Mouse (Mus musculus) neural tube, embryonic 13.5 days (tissue): Measurements from ENCODE around the gene Wrnip1. TPM values are rescaled to one million over a fixed set of nuclear protein-coding genes. Genes with fewer than 3 reads are reported as not detected.
A peak's percentile ranks its signal among the peaks of the same experiment; 100 is the strongest.
"Not testable (repeated sequence)": the region's sequence is repeated elsewhere in the genome, so short reads cannot be mapped to it uniquely, and the experiment has no call there.

Experiments
- ATAC-seq: fragments of 200-750 bp; cut with Nextera tagmentation; 2 replicates; pipeline ENCODE4 v1.8.0; 2017; ENCODE audit warnings: low read depth, mild to moderate bottlenecking, moderate TSS enrichment, moderate library complexity
- H3K27ac ChIP-seq: fragments of 300-500 bp; sonication (generic); replicated peaks from 2 replicates; pipeline ENCODE4 v1.5.1; 2015; ENCODE audit warnings: moderate library complexity, mild to moderate bottlenecking, inconsistent platforms
- H3K27me3 ChIP-seq: fragments of 300-500 bp; sonication (generic); 2 replicates; pipeline ENCODE4 v1.6.1; 2015; ENCODE audit warnings: mild to moderate bottlenecking, inconsistent platforms
- H3K36me3 ChIP-seq: fragments of 300-500 bp; sonication (generic); 2 replicates; pipeline ENCODE4 v1.6.1; 2015; ENCODE audit warnings: mild to moderate bottlenecking, inconsistent platforms
- H3K4me1 ChIP-seq: fragments of 300-500 bp; sonication (generic); replicated peaks from 2 replicates; pipeline ENCODE4 v1.6.1; 2015; ENCODE audit warnings: inconsistent platforms
- H3K4me2 ChIP-seq: fragments of 300-500 bp; sonication (generic); 2 replicates; pipeline ENCODE4 v1.6.1; 2015; ENCODE audit warnings: inconsistent platforms, mild to moderate bottlenecking, moderate library complexity
- H3K4me3 ChIP-seq: fragments of 300-500 bp; sonication (generic); 2 replicates; pipeline ENCODE4 v1.5.1; 2015; ENCODE audit warnings: mild to moderate bottlenecking, inconsistent platforms
- H3K9ac ChIP-seq: fragments of 300-500 bp; sonication (generic); 2 replicates; pipeline ENCODE4 v1.6.1; 2015; ENCODE audit warnings: moderate library complexity, mild to moderate bottlenecking, inconsistent platforms
- H3K9me3 ChIP-seq: fragments of 300-500 bp; sonication (generic); 2 replicates; pipeline ENCODE4 v1.6.1; 2016; ENCODE audit warnings: inconsistent platforms
- WGBS: fragments of 180-500 bp; shearing (Covaris S2); methylation state at CpG from one replicate; pipeline ENCODE4 v1.1.7; 2015; 5-methylcytosine and 5-hydroxymethylcytosine counted together
- polyA plus RNA-seq: library from polyadenylated mRNA; unstranded; fragments of >200 nt; fragmentation: Nextera tagmentation; extraction: Ambion mirVana; gene quantifications from 2 replicates; pipeline ENCODE4 v1.2.1, GENCODE M21; 2015

The Wrnip1 gene
- polyA plus RNA-seq, 1 experiment from 2014 or later: 33.3 TPM

GRCm38 (mm10) chr13:32839314-32839713, 37.5 kb downstream of the Wrnip1 start:
- H3K36me3 ChIP-seq: no peaks in the 10 kb centered on the region
- H3K4me1 ChIP-seq: no peaks in the 10 kb centered on the region
- WGBS: 65% methylated on average over 1 of the region's 1 CpGs
- H3K9ac ChIP-seq: no peak overlapping the region
- H3K27me3 ChIP-seq: no peaks in the 10 kb centered on the region
- no peaks in the 10 kb centered on the region for H3K9me3 ChIP-seq
- no peak overlapping the region for H3K4me2 ChIP-seq
- no peak overlapping the region for H3K4me3 ChIP-seq
- H3K27ac ChIP-seq: no peak overlapping the region
- ATAC-seq: no peak

GRCm38 (mm10) chr13:32841349-32841748, 39.5 kb downstream of the Wrnip1 start:
- no peak for ATAC-seq
- 91% methylated on average over 3 of the region's 3 CpGs for WGBS
- Histone ChIP-seq H3K4me3 (no peak overlapping the region), H3K4me1 (no peaks in the 10 kb centered on the region), H3K27me3 (no peaks in the 10 kb centered on the region), H3K36me3 (no peaks in the 10 kb centered on the region), H3K4me2 (no peak overlapping the region), H3K9ac (no peak overlapping the region), H3K9me3 (no peaks in the 10 kb centered on the region), H3K27ac (no peak overlapping the region)

GRCm38 (mm10) chr13:32846221-32846620, 44.4 kb downstream of the Wrnip1 start:
- Histone ChIP-seq H3K36me3 (no peaks in the 10 kb centered on the region), H3K4me2 (no peak overlapping the region), H3K4me3 (no peak overlapping the region), H3K9ac (no peak overlapping the region), H3K27me3 (no peaks in the 10 kb centered on the region), H3K27ac (no peak overlapping the region), H3K4me1 (no peaks in the 10 kb centered on the region), H3K9me3 (no peaks in the 10 kb centered on the region)
- ATAC-seq: no peak

GRCm38 (mm10) chr13:32849092-32849491, 47.3 kb downstream of the Wrnip1 start:
- no peak overlapping the region for H3K4me3 ChIP-seq
- H3K9ac ChIP-seq: no peak overlapping the region
- ATAC-seq: no peak
- WGBS: 36% methylated on average over 4 of the region's 4 CpGs
- no peaks in the 10 kb centered on the region for H3K27me3 ChIP-seq
- no peak overlapping the region for H3K27ac ChIP-seq
- H3K36me3 ChIP-seq: no peaks in the 10 kb centered on the region
- H3K4me2 ChIP-seq: no peak overlapping the region
- H3K4me1 ChIP-seq: no peaks in the 10 kb centered on the region
- H3K9me3 ChIP-seq: no peaks in the 10 kb centered on the region

- H3K9me3 ChIP-seq: no peaks in the 10 kb centered on the region
- no peak overlapping the region for H3K27ac ChIP-seq
- H3K36me3 ChIP-seq: no peaks in the 10 kb centered on the region
- no peak overlapping the region for H3K4me3 ChIP-seq
- H3K9ac ChIP-seq: no peak overlapping the region
- H3K4me2 ChIP-seq: no peak overlapping the region
- H3K27me3 ChIP-seq: no peaks in the 10 kb centered on the region
- no peak for ATAC-seq
- no peaks in the 10 kb centered on the region for H3K4me1 ChIP-seq
These were observed 47.8 kb downstream of the Wrnip1 start for GRCm38 (mm10) chr13:32849531-32850123.

- 77% methylated on average over 1 of the region's 1 CpGs for WGBS
- Histone ChIP-seq H3K27me3 (no peaks in the 10 kb centered on the region), H3K4me2 (no peak overlapping the region), H3K4me1 (no peaks in the 10 kb centered on the region), H3K9me3 (no peaks in the 10 kb centered on the region), H3K36me3 (no peaks in the 10 kb centered on the region), H3K4me3 (no peak overlapping the region), H3K9ac (no peak overlapping the region), H3K27ac (no peak overlapping the region)
- ATAC-seq: no peak
These were observed 48.3 kb downstream of the Wrnip1 start for GRCm38 (mm10) chr13:32850156-32850555.

GRCm38 (mm10) chr13:32850668-32851404, 49.0 kb downstream of the Wrnip1 start, which contains the start of gene Serpinb1a:
TSS of gene Serpinb1a (minus strand) at chr13:32851185.
- H3K9ac ChIP-seq: no peak within 1 kb of the TSS
- no peak within 1 kb of the TSS for H3K27ac ChIP-seq
- no peak within 1 kb of the TSS for H3K4me2 ChIP-seq
- no peak for ATAC-seq
- H3K27me3 ChIP-seq: no peaks in the 10 kb centered on the region
- H3K36me3 ChIP-seq: no peaks in the 10 kb centered on the region
- WGBS: 60% methylated on average over 10 of the region's 10 CpGs
- H3K4me1 ChIP-seq: no peaks in the 10 kb centered on the region
- H3K4me3 ChIP-seq: no peak within 1 kb of the TSS
- no peaks in the 10 kb centered on the region for H3K9me3 ChIP-seq

GRCm38 (mm10) chr13:32851967-32852366, 50.1 kb downstream of the Wrnip1 start:
- WGBS: 12% methylated on average over 7 of the region's 7 CpGs
- Histone ChIP-seq H3K9ac (no peak overlapping the region), H3K27ac (no peak overlapping the region), H3K27me3 (no peaks in the 10 kb centered on the region), H3K36me3 (no peaks in the 10 kb centered on the region), H3K4me3 (no peak overlapping the region), H3K4me2 (no peak overlapping the region), H3K9me3 (no peaks in the 10 kb centered on the region), H3K4me1 (no peaks in the 10 kb centered on the region)
- ATAC-seq: peak; percentile 61; the same call in 1 of the 2 replicates

GRCm38 (mm10) chr13:32852539-32852938, 50.7 kb downstream of the Wrnip1 start:
- Histone ChIP-seq H3K27ac (no peak overlapping the region), H3K4me3 (no peak overlapping the region), H3K36me3 (no peaks in the 10 kb centered on the region), H3K9me3 (no peaks in the 10 kb centered on the region), H3K27me3 (no peaks in the 10 kb centered on the region), H3K9ac (no peak overlapping the region), H3K4me2 (no peak overlapping the region), H3K4me1 (no peaks in the 10 kb centered on the region)
- 94% methylated on average over 4 of the region's 4 CpGs for WGBS
- no peak for ATAC-seq

- Histone ChIP-seq H3K9ac (no peak overlapping the region), H3K4me1 (no peaks in the 10 kb centered on the region), H3K4me3 (no peak overlapping the region), H3K4me2 (no peak overlapping the region), H3K27ac (no peak overlapping the region), H3K9me3 (no peaks in the 10 kb centered on the region), H3K36me3 (no peaks in the 10 kb centered on the region), H3K27me3 (no peaks in the 10 kb centered on the region)
- 55% methylated on average over 2 of the region's 2 CpGs for WGBS
- ATAC-seq: no peak
These were observed 51.2 kb downstream of the Wrnip1 start for GRCm38 (mm10) chr13:32853073-32853472.

- Histone ChIP-seq H3K9me3 (no peaks in the 10 kb centered on the region), H3K4me2 (no peak overlapping the region), H3K9ac (no peak overlapping the region), H3K4me3 (no peak overlapping the region), H3K4me1 (no peaks in the 10 kb centered on the region), H3K36me3 (no peaks in the 10 kb centered on the region), H3K27ac (no peak overlapping the region), H3K27me3 (no peaks in the 10 kb centered on the region)
- no peak for ATAC-seq
- 76% methylated on average over 3 of the region's 3 CpGs for WGBS
These were observed 59.0 kb downstream of the Wrnip1 start for GRCm38 (mm10) chr13:32860821-32861220.

- H3K9me3 ChIP-seq: no peaks in the 10 kb centered on the region
- no peaks in the 10 kb centered on the region for H3K27me3 ChIP-seq
- H3K4me2 ChIP-seq: no peak overlapping the region
- no peaks in the 10 kb centered on the region for H3K4me1 ChIP-seq
- no peak overlapping the region for H3K27ac ChIP-seq
- no peaks in the 10 kb centered on the region for H3K36me3 ChIP-seq
- no peak for ATAC-seq
- no peak overlapping the region for H3K4me3 ChIP-seq
- no peak overlapping the region for H3K9ac ChIP-seq
These were observed 61.6 kb downstream of the Wrnip1 start for GRCm38 (mm10) chr13:32863456-32863855.

GRCm38 (mm10) chr13:32864529-32864928, 62.7 kb downstream of the Wrnip1 start:
- 80% methylated on average over 3 of the region's 3 CpGs for WGBS
- H3K27me3 ChIP-seq, ATAC-seq, H3K4me1 ChIP-seq, H3K9me3 ChIP-seq, H3K36me3 ChIP-seq, H3K4me2 ChIP-seq, H3K4me3 ChIP-seq, H3K9ac ChIP-seq, H3K27ac ChIP-seq: not testable (repeated sequence)
